Mouse (Mus musculus): Measurements from ENCODE around the gene Fam83f. TPM values are rescaled to one million over a fixed set of nuclear protein-coding genes. Genes with fewer than 3 reads are reported as not detected.

Gene Fam83f
- total RNA-seq, 4 experiments from 2014 or later = 0.13 to 0.18 (median 0.17) TPM; not detected in 1

DNA sequence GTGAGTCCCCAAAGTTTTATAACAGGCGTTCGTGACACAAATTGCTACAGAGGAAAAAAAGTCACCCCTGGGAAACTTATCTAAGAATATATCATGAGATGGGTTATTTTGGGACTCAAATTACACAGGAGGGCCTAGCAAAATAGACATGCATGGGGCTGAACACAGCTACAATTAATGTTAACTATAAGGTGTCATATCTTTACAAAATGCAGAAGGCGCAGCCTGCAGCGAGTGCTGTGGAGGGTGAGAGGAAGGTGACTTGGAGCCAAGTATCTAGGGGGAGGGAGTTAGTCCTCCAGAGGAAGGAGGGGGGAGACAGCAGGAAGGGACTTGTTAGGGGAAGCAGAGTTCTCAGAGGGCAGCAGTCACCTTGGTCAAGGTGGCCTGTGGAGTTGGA is 7.2 kb upstream of the Fam83f start:
- DNase-seq (ENCODE audit: low spot score in 2 of 2) = no peak

DNA sequence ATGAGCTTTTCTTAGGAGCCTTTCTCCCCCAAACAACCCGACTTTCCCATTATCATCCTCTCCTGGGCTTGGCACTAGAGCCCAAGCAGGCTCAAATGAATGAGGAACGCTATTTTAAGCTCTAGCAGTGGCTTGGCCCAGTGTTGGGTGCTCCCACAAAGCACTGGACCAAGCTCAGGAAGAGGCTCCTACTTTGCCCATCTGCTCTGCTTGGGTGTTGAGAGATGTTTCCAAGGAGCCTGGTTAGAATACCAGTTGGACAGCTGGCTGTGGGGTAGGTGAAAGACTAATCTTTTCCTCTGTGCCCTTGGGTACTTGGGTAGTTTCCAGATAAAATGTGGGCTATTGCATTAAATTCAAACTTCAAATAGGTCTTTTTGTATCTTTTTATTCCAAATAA is 1.2 kb downstream of the Fam83f start:
- DNase-seq (ENCODE audit: low spot score in 2 of 2) = no peak

DNA sequence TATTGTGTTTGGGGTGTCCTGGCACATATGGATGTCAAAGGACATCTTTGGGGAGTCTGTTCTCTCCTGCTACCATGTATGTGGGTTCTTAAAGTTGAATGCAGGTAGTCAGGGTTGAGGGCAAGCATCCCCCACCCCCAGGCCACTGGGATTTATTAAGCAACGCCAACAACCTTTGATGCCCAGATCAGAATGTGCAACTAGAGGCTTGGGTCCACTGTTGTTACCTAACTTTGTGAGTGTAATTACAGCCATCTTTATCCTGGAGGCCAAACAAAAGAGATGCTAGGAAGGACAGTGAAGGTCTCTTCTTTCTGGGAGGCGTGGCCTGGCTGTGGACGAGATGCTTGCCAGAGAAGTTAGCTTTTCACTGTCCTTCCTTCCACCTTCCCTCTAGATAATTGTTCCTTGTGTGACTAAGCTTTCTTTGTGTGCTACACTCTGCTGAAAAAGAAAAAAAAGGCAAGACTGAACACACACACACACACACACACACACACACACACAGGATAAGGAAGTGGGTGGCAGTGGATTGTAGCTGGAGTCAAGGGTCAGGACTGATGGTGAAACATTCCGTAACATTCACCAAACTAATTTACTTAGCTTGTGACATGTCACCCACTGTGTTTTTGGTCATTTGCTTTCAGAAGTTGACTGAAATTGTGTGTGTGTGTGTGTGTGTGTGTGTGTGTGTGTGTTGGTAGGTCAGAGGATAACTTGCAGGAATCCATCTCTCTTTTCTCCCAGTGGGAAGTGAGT is 1.9 kb downstream of the Fam83f start:
- DNase-seq (ENCODE audit: low spot score in 2 of 2) = no peak

DNA sequence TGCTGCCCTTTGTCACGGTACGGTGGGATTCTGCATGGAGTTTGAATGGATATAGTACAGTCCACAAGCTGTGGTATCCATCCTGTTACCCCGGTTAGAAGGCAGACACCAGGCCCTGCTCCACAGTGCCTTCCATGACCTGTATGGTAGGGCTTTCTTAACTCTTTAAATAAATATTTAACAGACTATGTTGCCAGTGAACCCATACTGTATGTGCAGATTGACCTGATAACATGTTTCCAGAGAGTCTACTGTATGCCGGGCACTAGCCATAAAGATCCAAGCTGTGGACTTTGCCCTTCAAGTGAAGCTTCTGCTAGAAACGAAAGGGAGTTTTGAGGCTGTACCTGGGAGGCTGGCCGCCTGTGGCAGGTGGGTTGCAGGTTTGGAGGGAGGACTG is 3.1 kb downstream of the Fam83f start:
- no peak for DNase-seq (ENCODE audit: low spot score in 2 of 2)

DNA sequence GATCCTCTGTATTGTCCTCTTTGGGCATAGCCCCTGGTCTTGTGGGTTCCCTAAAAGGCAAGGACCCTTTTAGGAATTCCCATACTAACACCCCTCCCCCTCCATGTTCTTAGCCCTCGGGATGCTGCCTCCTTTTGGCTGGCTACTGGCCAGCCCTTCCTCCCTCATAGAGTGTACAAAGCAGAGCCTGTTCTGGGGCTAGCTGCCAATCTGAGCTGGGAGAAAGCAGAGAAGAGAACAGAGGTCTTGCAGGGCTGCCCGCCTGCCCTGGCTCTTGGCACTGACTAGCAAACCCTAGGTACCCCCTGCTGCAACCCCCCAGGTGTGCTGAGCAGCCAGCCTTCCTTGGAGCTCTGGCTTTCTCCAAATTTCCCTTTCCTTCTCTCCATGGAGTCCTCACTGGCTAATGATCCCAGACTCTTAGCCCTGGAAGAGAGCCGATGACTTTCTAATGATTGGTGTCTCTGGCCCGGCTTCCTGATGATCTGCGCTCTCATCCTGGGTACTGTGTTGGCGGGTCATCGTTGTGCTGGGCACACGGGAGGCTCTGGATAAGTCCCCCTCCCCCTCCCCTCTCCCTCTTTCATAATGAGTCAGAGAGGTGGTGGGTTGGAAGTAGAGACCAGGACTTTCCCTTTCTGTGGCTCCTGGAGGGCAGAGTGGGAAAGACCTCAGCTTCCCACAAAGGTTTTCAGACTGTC is 8.0 kb downstream of the Fam83f start:
- DNase-seq (ENCODE audit: low spot score in 2 of 2) = no peak

DNA sequence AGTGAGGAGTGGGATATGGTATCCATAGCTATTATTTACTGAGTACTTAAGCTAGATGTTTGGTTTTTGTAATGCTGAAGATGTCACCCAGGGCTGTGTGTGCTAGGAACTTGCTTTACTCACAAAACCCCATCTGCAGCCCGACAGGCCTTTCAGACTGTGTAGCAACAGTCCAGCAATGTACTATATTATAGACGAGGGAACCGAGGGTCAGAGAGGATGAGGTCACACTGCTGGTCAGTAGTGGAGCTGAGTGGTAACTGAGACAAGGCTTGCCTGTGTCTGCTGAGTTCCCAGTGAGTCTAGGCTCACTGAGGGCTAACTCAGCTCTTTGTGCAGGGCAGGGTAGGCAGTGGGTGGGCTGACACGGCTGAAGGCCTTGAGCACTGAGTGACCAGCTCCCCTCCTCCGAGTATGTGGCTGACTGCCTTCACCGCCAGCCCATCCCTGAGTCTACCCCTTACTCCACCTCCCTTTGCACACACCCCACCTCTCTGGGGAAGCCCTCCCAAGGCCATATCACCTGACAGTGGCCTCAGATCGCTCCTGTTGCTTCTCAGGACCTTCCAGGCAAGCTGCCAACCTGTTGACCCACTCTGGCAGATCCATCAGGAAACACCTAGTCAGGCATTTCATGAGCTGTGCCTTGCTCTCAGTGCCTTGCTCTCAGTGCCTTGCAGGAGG is 8.8 kb downstream of the Fam83f start:
- DNase-seq (ENCODE audit: low spot score in 2 of 2) = no peak

DNA sequence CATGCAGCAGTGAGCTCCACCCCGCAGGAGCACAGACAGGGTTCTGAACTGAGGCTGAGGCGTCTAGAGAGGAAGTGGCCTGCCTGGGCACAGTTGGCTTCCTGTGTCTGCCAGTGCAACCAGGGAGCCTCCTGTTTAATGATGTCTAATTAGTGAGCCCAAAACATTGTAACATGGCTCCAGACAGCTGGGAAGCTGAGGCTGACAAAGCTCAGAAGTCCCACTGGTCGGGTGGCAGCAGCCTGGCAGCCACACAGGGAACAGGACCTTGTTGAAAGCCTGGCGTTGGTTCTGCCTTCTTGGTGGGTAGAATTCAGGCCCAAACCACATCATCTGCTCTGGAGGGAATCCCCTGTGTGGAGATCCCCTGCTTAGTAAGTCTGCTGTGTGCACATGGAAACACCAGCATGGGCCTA is 9.8 kb downstream of the Fam83f start:
- no peak for DNase-seq (ENCODE audit: low spot score in 2 of 2)

DNA sequence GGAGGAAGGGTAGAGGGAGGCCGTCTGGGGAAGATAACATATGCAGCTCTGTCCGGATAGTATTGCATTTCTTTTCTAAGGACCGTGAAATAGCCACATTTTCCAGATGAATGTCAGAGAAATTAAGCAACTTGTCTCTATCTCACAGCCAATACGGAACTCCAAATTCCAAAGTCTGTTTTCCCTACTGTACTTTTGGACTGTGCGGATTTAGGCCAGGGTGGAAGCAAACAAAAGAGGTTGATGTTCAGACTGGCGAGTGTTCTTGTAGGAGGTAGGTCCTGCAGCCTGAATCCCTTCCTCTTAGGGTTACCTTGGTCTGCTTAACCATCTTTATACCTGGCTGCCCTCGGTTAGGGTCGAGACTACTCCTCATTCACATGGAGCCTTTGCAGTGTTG is 10.7 kb downstream of the Fam83f start:
- DNase-seq (ENCODE audit: low spot score in 2 of 2) = no peak

DNA sequence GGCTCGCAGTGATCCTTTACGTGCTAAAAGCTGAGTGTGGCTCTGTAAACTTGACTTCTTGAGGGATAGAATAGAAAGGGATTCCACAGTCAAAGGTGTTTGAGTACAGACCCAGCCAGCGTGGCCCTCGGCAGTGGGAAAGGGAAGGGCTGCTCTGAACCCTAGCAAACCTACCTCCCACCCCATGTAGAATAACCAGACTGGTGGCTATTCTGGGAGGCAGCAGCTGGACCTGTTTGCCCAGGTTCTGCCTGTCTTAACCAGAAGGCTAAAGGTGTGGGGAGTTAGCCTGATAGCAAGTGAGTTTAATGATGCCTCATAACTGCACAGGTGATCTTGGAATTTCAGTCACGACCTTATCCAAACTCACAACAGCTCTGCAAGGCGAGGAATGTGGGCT is 11.5 kb downstream of the Fam83f start:
- DNase-seq (ENCODE audit: low spot score in 2 of 2) = no peak

DNA sequence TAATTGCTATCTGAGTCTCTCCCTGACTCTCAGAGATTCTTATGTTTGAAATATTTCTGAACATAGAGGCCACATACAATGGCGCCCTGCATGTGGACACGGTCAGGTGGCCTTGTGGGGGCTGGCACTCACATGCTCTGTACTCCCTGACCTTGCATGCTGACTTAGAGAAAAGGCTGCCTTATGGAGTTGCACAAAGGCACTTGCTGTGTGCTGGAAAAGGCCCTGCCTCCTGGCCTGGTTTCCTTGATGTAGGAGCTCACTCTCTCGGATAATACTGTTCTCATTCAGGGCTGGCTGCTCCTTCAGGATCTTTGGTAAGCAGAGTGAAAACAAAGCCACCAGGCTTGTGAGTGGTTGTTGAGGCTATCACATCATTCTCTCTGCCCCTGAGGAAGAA is 12.3 kb downstream of the Fam83f start:
- DNase-seq (ENCODE audit: low spot score in 2 of 2) = no peak

DNA sequence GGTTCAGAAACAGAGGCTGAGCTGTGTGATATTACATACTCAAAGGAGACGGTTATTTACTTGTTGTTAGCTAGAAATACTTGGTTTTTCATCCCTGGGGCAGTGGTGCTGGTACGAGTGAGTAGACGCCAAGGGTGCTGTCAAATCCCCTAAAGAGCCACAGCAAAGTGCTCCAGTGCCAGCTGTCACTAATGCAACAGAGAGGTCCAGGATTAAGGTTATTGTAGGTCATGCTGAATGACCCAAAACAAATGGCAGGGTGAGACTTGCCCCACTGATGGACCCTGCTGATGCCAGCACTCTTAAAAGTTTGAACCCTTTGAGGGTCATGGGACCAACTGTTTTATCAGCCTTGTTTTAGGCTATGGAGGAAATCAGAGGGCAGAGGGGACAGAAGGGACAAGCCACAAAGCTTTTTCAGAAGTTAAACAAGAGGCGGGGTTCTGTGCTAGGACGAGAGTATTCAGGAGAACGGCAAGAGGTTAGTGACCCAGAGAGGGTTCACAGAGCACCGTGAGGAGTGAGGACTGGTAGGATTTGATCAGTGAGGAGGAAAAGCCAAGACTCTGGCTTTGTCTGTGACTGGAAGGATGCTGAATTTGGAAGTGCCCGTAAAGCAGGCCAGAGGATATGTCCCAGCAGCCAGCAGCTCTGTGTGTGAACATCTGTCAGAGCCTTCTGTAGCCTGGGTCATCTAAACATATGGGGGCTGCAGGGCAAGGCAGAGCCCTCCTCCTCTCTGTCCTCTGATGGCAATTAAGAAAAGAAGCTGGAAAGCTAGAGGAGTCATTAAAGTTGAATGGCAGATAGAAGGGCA is 13.3 kb downstream of the Fam83f start:
- DNase-seq (ENCODE audit: low spot score in 2 of 2) = no peak

DNA sequence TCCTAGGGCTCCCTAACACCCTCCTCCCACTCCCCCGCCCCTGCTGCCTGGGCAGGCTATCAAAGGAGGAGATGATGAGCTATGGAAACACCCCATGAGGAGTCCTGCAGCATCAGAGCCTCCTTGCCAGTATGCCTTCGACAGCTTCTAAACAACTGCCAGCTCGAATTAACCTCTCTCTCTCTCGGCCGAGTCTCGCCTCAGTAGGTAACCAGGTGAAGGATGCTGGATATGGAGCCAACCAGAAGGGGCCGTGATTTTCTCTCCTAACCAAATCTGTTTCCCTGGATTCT is 13.9 kb downstream of the Fam83f start:
- no peak for DNase-seq (ENCODE audit: low spot score in 2 of 2)

DNA sequence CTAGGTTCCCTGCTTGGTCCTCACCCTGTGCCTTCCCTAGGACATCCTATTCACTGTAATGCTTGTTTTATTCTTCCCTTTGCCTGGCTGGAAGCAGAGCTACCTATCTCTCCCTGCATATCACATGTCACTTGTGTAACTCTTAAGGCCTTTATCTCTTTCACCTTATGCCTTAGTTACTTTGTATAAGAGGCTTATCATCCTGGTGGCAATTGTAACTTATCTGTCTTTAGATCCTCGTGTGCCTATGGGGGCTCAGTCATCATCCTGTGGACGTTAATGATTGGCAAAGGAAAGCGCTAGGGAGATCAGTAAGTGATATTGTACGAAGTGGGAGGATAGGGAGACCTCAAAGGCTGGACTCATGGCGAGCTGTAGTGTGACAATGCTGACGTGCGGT is 16.9 kb downstream of the Fam83f start:
- DNase-seq (ENCODE audit: low spot score in 2 of 2) = no peak

DNA sequence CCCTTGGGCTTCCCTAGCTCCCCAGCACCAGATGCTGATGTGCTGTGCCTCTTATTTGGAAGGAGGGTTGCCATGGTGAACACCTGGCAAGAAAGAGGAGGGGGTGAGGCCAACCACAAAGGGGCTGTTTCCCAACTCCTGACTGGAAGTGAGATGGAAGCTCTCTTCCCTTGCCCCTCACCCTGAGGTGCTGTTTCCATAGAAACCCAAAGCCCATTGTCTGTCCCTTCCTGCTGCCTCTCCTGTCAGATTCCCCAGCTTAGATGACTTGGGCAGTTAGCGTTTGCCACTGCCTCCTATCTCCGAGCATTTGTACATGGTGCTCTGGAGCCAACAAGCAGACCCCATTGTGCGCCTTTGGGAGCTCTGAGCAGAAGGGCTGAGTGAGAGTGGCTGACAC is 21.8 kb downstream of the Fam83f start:
- no peak for DNase-seq (ENCODE audit: low spot score in 2 of 2)

DNA sequence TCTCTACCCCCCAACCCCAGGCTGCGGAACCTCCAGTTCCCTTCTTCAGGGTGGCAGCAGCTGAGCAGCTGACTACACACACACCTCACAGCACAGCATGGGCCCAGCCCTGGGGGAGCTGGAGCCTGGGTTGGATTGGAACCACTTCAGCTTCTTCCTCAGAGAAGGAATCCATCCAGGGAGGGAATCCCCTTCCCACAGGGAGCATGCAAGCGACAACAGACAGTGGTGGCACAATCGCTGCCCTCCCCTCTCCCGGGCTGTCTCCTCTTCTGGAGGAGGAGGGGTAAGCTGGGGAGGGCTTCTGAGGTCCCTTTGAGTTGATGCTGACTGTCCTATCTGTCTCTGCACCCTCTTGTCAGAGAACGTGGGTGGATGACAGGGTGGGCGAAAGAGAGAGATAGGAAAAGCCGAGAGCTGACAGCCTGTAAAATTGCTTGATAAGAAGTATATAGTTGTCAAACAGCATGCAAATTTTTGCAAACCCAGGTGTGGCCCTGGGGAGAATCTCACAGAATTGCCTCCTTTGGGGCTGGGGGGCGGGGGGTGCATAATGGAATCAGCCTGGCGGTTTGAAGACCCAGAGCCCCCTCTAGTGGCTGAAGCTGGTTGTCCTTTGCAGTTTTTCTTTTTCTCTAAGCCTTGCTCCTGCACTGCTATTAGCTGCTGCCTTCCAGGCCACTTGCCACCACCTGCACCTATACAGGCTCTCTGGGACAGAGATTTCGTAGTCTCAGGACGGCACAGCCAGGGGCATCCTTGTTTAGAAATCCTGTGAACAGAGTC is 22.7 kb downstream of the Fam83f start:
- DNase-seq (ENCODE audit: low spot score in 2 of 2) = no peak

DNA sequence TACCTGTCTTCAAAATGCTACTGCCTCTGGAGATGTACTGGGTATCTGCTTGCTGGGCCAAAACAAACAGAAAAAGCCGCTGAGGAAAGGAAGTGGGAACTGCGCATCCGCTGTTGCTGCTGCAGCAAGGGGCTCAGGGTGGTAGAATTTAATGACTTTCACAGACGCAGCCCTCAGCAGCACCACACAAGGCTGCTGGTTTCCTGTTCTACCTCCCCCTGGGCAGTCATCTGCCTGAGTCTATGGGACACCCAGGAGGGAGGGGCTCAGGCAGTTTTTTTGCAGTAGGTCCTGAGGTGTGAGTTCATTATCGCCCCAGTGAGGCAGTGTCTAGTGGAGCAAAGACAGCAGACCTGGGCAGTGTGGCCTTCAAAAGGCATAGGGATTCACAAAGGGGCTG is 25.9 kb downstream of the Fam83f start:
- DNase-seq (ENCODE audit: low spot score in 2 of 2) = no peak

DNA sequence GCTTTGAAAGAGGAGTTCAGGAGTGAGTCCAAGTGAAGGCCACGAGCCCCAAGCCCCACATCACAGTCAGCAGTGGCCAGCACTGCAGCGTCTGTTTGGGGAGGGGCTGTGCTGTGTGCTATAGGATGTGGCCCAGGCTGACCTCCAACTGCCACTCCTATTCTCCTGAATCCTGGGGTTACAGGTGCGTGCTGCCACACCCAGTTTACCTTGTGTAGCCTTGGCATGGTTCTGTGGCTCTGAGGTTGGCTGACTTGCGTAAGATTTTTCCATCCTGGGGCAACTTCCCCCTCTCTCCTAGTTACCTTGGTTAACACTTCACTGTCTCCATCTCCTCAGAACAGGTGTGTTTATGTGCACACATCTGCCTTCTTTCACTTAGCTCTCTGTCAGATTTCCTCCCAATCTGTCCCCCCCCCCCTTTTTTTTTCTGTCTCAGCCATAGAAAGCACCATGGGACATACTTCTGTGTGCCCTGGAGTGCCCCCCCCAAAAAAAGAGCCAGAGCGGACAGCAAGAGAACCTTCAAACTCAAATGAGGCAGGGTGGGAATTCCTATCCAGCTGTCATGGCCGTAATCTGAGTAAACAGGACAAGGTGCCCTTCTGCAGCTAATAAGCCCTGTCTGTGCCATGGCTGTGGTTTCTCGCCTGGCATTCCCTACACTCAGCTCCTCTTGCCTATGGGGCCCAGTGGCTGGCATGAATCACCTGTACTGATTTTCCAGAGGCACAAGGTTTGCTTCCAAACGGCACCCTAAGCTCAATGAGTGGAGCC is 30.0 kb downstream of the Fam83f start:
- DNase-seq (ENCODE audit: low spot score in 2 of 2) = no peak

DNA sequence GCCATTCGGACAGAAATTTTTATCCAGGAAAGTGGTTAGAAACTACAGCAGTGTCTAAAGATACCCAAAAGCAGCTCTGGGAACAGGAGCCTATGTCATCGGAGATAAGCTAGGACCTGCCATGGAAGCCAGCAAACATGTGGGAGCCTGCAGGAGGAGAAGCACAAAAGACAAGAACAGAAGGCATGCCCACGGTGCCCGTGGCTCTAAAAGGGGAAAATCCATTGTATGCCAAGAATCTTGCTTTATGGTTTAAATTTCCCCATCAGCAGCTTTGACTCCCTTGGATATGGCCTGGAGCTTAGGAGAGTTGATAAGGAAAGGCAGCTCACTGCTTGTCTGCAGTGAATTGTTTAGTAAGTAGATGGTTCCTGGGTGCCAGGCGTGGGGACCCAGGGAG is 31.3 kb downstream of the Fam83f start:
- DNase-seq (ENCODE audit: low spot score in 2 of 2) = no peak

DNA sequence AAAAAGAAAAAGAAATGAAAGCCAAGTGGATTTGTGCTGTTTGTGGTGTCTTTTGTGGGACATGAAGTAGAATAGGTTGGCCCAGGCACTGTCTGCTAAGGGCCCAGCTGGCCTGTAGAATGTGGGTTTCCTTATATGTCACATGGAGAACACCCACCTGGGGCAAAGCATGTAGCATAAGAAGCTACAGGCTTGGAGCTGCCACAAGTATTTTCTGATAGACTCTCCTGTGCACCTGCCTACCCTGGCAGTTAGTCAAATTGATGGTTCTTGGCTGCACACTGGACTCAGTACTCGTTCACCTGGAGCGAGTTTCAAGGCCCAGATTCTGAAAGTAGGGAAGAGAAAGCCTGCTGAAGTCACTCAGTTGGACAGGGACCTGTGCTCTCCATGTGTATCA is 31.8 kb downstream of the Fam83f start:
- no peak for DNase-seq (ENCODE audit: low spot score in 2 of 2)

DNA sequence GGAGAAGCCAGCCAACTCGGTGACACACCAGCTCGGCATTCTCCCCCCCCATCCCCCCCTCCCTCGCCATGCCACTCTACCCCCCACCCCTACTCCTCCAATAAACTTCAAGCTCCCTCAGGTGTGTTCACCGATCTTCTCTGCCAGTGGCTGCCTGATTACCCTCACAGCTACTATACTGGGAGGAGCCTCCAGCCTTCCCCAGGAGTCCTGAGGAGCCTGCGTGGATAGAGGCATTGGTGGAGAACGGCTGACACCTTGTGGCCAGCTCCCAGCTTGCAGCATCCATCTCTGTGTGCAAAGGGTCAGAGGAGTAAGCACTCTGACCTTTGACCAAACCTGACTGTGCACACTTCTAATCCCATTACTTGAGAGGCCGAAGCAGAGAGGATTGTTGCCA is 32.6 kb downstream of the Fam83f start:
- peak; percentile 52 to 67 for DNase-seq (ENCODE audit: low spot score in 2 of 2)
